Mouse (Mus musculus) testis, adult 2 months (tissue): ENCODE data around the gene Arhgef16.

ENCODE experiments used
- CTCF ChIP-seq: fragments of 200-500 bp; IDR thresholded peaks from 2 replicates; pipeline ENCODE4 v1.5.1; 2012; ENCODE audit warnings: low read depth, mild to moderate bottlenecking, inconsistent platforms, low read length, moderate library complexity; ENCODE audit not compliant: control insufficient read depth, insufficient read depth, insufficient replicate concordance
- POLR2A ChIP-seq: fragments of 200-500 bp; IDR thresholded peaks from 2 replicates; pipeline ENCODE4 v1.6.1; 2012; ENCODE audit warnings: low read depth, mild to moderate bottlenecking, inconsistent platforms, low read length, moderate library complexity; ENCODE audit not compliant: control insufficient read depth

- no peak for TF ChIP-seq CTCF
- TF ChIP-seq POLR2A, result no peak
Measured at GRCm38 (mm10) chr4:154293735-154294201, 7.7 kb downstream of the Arhgef16 start.
